Mouse (Mus musculus): ENCODE data around the gene Lrrc75a.

The Lrrc75a gene

GRCm38 (mm10) chr11:62615456-62615855 lies 32.9 kb downstream of the Lrrc75a start:
- no peak for DNase-seq (ENCODE audit: low spot score)

GRCm38 (mm10) chr11:62614876-62615410 lies 33.4 kb downstream of the Lrrc75a start:
- DNase-seq (ENCODE audit: low spot score), result no peak

- DNase-seq (ENCODE audit: low spot score), result peak; percentile 96
Measured at GRCm38 (mm10) chr11:62613657-62614365, 34.5 kb downstream of the Lrrc75a start.

GRCm38 (mm10) chr11:62612604-62613003 lies 35.7 kb downstream of the Lrrc75a start:
- DNase-seq (ENCODE audit: low spot score), result no peak

GRCm38 (mm10) chr11:62610304-62610703 lies 38.0 kb downstream of the Lrrc75a start:
- no peak for DNase-seq (ENCODE audit: low spot score)

GRCm38 (mm10) chr11:62608826-62609675 lies 39.3 kb downstream of the Lrrc75a start:
- no peak for DNase-seq (ENCODE audit: low spot score)

- no peak for DNase-seq (ENCODE audit: low spot score)
Measured at GRCm38 (mm10) chr11:62607952-62608201, 40.4 kb downstream of the Lrrc75a start.

GRCm38 (mm10) chr11:62607170-62607951 lies 41.0 kb downstream of the Lrrc75a start:
- no peak for DNase-seq (ENCODE audit: low spot score)

GRCm38 (mm10) chr11:62606299-62607169 lies 41.8 kb downstream of the Lrrc75a start:
- DNase-seq (ENCODE audit: low spot score), result no peak

- no peak for DNase-seq (ENCODE audit: low spot score)
Measured at GRCm38 (mm10) chr11:62605619-62606298, 42.6 kb downstream of the Lrrc75a start.

GRCm38 (mm10) chr11:62604886-62605618 lies 43.3 kb downstream of the Lrrc75a start:
- DNase-seq (ENCODE audit: low spot score), result no peak

GRCm38 (mm10) chr11:62604123-62604706 lies 44.1 kb downstream of the Lrrc75a start:
- no peak for DNase-seq (ENCODE audit: low spot score)

GRCm38 (mm10) chr11:62603312-62604056 lies 44.8 kb downstream of the Lrrc75a start:
- peak; percentile 36 for DNase-seq (ENCODE audit: low spot score)

GRCm38 (mm10) chr11:62602619-62603311 lies 45.6 kb downstream of the Lrrc75a start:
- DNase-seq (ENCODE audit: low spot score), result peak; percentile 97

GRCm38 (mm10) chr11:62601732-62602618 lies 46.3 kb downstream of the Lrrc75a start:
- DNase-seq (ENCODE audit: low spot score), result no peak

GRCm38 (mm10) chr11:62598571-62598970 lies 49.8 kb downstream of the Lrrc75a start:
- DNase-seq (ENCODE audit: low spot score), result no peak

GRCm38 (mm10) chr11:62591904-62592575 lies 56.3 kb downstream of the Lrrc75a start:
- no peak for DNase-seq (ENCODE audit: low spot score)
